Mouse (Mus musculus) urinary bladder, adult 18-20 months (tissue): ENCODE results near the gene Ero1lb.
A peak's percentile ranks its signal among the peaks of the same experiment; 100 is the strongest.
"Not testable (repeated sequence)": the region's sequence is repeated elsewhere in the genome, so short reads cannot be mapped to it uniquely, and the experiment has no call there.

Experiments used
- DNase-seq, 2 experiments: peaks; one replicate each; pipeline ENCODE4 v3.0.0; 2022; ENCODE audit warnings: low spot score in 2 of 2, mixed read lengths in 2 of 2

Ero1lb gene

DNA sequence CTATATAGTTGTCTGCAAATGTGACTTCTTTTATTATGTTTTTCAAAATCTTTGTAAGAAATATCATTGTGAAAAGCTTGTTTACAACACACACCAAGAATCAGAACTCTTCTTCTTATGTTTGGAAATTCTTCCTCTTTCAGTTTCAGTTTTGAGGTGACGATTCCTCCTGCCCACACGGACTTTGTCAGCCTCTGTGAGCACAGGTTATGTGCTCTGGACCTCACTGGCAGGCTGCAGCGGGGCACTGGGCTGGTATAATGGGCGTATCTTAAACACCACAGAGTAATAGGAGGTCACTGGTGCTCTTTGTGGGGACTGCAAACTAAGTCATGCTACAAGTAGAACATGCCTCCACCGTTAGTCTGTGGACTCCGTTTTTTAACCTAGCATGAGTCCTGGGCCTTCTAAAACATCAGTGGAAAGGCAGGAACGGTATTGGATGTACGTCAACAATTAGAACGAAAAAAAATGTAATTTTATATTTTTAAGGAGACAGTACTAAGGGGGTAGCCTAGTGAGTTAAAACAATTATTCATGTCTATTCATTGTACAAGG is 9.4 kb downstream of the Ero1lb start:
- DNase-seq: no peak

DNA sequence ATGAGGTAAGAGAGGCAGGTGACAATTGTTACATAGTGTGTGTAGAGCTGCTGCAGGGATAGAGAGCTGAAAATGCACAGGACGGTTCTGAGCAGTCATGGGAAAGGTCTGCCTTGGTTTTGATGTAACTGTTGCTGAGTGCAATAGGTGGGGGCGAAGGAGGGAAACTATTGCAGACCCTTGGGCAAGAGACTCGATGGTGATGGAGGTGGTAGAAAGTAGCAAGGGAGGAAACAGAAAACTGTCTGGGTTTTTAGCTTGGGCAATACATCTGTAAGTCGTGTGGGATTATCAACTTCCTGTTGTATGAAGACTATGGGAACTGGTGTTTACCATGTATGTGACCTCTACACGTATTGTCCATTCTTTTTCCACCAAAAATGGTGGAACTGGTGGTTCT is 12.5 kb downstream of the Ero1lb start:
- no peak for DNase-seq

DNA sequence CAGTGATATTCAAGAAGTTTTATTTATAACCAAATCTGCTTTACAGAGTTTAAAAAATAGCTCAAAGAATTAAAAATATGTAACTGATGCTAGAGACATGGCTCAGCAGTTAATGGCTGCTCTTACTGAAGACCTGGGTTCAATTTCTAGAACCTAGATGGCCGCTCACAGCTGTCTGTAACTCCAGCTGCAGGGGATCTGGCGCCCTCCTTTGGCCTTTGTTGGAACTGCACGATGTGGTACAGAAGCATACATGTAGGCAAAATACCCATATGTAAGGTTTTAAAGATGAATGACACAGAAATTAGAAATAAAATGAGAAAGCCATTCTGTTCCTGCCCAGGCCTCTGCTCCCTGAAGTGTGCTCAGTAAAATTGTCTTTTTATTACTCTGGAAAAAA is 23.3 kb downstream of the Ero1lb start:
- DNase-seq: peak; percentile 29 to 54

DNA sequence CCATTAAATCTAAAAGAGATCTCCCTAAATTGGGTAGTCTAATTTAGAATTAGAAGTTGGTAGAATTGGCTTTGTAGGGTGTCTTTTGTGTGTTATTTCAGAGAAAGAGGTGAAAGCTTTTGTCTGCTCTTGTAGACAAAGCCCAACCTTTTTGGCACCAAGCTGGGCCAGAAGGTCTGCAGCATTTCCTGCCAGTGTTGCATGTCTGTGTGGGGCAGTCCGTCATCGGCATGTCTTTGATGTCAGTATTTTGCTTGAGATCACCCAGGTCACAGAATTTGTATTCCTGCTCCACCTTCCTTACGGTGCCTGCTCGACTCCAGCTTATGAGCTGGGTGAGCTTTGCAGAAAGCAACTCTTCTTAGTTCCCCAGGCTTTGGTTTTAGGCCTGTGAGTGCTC is 31.4 kb downstream of the Ero1lb start:
- DNase-seq: not testable (repeated sequence)

DNA sequence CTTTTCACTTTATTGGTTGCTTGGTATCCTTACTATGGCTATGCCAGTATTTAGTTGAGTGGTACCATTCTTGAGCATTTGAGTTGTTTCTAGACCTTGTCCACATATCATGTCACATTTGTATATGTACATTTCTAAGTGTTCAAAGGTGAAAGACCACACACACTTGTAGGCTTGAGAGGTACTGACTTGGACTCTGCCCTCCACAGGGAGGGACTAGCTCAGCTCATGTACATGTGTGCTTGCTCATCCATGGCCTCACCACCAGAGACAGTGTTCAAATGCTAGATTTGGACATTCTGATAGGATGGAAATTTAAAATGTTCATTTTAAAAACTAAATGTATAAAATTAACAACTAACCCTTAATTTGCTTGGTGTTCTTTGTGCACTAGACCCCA is 44.5 kb downstream of the Ero1lb start:
- not testable (repeated sequence) for DNase-seq

DNA sequence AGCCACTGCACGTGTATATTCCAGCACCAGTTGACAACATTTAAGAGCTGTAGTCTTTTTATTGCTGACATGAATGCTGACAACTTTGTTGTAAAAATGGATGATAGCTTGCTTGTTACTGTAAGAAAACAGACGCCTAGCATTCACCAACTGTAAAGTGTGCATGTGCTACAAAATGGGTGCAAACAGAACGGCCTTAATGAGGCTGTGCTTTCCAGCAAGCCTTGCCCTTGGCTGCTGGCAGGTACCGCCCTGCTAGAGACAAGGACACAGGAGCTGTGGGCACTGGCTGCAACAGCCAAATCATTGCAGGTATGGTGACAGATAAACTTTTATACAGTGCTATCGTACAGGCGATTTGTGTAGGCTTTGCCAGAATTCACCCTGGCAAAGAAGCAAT is 48.4 kb downstream of the Ero1lb start:
- not testable (repeated sequence) for DNase-seq

DNA sequence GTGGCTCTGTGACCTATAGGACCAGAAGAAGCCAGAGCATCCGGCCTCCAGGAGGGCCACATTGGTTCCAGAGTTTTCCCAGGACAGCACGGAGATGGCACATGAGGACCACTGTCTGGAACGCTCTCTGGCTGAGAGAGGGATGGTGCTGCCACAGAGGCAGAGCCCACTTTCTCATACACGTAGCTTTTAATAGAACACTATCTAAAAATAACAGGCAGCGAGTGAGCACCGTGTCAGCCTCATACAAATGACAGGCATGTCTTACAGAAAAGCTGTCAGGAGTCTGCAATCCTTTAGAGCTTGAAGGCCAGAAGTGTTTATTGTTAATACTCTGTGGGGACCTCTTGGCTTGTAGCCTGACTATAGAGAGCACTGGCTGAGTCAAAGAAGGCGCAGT is 48.9 kb downstream of the Ero1lb start:
- not testable (repeated sequence) for DNase-seq

DNA sequence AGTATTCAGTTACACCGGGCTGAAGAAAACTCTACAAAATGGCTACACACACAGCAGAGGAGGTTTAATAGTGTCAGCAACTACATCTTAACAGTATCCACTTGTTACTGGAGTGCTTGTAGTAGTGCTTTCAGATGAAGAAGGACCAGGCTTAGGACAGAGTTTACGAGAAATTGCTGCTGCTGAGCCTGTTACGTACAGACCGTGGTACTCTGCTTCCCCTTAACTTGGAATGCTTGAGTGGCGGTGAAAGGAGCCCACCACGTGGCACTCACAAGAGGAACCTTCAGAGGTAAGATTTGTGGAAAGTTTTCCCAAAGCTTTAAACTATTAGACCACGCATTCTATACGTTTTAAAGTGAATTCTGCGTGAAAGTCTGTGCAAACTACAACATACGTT is 49.3 kb downstream of the Ero1lb start:
- DNase-seq: not testable (repeated sequence)

DNA sequence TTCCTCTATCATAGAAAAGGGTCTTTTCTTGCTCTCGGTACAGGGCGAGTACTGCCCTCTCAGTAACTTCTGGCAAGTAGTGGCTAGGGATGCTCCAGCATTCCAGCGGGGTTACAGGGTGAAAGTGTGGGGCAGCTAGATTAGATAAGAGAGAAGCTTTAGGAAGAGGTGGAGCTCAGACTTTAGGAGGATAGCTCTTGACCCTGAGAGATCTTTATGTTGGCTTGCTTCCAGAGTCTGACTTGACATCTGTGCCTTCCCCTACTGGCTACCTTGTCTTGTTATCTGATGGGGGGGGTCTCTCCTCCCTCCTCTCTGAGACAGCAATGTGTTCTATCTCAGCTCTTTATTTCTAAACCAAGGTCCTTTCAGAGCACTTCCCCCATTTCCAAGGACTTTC is 50.8 kb downstream of the Ero1lb start:
- DNase-seq: not testable (repeated sequence)

DNA sequence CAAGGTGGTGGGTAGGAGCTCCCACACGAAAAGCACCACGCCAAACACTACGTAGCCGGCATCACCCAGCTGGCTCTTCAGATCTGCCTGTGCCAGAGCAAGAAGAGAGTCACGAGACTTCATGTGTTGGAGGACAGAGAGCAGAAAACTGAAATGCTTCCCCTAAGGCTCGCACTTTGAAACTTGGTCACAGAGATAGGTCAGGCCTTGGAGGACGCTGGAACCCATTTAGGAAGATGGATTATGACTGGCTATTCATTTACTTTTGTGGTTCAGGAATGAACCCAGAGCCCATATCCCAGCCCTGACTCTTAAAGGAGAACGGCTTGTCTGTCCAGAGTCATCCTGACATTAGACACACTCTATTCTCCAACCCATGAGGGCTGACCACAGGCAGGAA is 54.1 kb downstream of the Ero1lb start:
- DNase-seq: not testable (repeated sequence)

DNA sequence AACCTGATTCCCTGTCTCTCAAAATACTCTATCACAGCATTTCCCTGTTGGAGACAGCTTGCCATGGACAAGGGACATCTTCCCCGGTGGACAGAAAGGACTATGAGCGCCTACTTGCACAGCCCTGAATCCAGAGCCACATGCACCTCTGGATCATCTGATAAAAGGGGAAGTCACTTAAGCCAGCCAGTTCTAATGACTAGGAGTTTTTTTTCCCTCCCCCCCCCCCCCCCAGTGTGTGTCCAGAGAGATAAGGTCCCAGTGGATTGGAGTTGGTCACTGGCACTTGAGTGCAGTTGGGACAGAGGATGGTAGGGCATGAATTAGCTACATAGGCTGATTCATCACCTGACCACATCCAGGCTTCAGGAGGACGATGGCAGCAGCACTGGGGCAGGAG is 60.4 kb downstream of the Ero1lb start:
- not testable (repeated sequence) for DNase-seq

DNA sequence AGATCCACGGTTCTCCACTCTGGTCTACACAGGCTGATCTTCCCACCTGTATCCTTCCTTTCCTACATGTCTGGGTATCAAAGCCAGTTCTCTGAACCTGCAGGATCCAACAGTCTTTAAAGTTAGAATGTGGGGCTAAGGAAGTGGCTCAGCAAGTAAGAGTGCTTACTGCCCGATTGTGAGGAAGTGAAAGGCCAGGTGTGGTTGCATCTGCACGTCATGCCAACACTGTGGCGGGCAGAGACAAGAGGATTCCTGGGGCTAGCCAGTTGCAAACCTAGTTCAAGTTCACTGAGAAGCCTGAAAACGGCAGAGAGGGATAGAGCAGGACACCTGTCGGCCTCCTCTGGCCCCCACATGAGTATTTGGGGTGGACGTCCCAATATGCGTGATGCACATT is 62.1 kb downstream of the Ero1lb start:
- not testable (repeated sequence) for DNase-seq

DNA sequence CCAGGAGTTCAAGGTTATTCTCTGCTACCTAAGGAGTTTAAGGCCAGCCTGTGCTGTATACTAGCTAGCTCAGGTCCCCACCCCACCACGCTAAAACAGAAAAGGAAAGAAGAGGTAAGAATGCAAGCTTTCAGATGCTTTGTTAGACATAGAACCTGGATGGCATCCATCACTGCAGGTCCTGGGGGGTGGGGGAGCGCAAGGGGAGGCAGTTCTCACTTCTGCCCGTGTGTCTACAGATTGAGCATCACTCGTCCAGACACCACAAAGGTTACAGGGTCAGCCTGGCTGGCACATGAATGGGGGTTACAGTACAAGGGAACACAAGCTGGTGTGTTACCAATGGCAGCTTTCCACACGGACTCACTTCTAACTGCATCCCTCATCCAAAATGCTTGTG is 62.5 kb downstream of the Ero1lb start:
- not testable (repeated sequence) for DNase-seq

DNA sequence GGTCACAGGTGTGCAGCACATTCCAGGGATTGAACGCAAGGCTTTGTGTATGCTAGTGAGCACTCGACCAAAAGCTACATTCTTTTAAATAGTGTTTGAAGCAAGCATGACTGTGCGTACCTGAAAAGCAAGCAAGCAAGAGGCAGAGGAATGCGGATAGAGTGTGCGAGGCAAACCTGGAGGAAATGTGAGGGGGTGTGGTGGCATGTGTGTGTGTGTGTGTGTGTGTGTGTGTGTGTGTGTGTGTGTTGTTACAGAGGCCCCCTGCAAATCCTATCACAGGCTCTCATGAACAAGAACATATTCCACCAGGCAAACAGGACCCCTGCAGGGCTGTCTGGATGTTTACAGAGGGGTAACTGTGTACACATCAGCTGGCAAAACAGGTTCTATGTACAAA is 64.6 kb downstream of the Ero1lb start:
- not testable (repeated sequence) for DNase-seq

DNA sequence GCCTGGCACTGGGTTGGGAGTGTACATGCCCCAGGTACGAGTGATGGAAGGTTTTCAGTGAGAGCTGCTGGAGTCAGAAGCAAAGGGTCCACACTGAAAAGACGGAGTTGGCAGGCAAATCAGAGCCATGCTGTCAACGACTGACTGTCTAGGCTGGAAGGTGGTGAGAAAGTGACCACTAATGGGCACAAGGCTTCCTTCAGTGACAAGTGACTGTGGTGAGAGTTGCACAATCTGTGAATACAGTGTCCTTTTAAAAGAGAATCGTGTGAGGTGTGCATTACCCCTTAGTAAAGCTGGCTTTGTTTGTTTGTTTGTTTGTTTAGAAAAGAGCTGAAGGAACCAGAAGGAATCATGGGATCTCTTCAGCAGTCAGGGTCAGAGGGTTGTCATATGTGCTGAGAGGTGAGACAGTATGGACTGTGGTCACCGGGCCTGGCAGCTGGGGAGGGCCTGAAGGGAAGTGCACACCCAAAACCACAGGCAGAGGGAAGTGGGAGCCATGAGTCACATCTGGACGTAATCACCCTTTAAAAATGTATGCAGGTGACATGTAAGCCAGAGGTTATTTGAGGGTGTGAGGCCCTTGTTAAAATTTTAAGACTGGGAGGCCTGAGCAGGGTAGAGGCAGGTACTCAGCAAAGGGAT is 69.4 kb downstream of the Ero1lb start:
- DNase-seq: not testable (repeated sequence)

DNA sequence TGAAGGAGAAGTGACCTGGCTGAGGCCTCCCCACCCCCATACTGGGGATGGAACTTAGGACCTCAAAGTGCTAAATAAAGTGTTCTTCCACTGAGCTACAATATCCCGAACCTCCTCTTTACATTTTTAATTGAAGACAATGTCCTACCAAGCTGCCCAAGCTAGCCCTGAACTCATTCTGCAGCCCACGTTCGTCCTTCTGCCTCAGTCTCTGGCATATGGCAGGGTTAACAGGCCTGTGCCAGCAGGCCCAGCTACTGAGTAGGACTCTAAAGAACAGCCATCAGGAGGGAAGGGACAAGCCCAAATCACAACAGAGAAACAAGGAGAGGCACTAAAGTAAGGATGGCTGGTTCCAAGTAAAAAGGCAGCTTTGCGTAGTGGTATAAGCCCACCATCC is 77.1 kb downstream of the Ero1lb start:
- not testable (repeated sequence) for DNase-seq

DNA sequence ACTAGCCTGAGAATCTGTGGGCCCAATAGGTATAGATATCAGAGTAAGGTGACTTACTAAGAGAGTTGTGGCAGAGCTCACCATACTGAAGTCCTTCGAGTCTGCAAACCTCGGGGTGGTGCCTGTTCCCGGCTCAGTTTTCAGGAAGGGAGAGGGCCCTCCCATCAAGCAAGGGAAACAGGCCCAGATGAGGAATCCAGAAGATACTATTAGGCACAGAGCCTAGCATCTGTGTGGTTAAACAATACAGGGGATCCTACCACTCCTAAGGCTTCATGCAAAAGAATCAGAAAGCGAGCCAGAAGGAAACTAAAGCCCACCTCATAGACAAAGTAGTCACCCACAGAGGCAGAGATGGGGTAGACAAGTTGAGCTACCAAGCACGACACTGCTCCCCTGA is 81.0 kb downstream of the Ero1lb start:
- DNase-seq: not testable (repeated sequence)

DNA sequence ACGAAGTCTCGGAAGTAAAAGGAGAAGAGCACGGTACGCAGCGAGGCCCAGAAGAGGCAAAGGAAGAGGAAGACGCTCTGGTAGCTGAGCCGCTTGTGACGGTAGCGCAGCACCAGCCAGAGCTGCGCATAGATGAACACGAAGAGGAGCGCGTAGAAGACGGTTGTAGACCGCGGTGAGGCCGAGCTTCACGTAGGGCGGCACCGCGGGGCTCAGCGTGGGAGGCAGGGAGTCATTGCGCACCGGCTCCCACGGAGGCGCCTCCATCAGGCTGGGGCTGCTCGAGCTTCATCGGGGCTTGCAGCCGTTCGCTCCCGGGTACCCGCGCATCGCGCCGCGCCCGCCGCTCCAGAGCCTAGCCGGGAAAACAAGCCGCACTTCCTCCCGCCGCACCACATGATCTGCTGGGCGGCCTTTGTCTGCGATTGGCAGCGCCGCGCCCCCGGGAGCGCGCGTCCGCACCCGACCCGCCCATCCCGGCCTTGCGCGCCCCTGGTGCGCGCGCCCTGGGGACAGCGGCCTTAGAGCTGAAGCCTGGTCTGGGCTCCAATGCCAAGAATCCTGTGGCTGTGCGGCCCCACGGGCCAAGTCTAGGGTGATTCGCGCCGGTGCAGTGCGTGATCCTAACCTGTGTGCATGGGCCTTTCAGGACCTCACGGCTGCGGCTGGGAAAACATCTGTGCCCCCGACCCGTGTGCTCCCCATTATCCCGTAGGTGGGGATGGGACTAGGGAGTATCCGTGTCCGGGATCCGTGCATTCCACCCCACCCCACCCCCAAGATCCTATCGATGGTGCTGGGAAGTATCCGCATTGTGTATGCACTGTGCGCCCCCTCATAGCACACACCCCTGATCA is 84.6 kb downstream of the Ero1lb start:
- DNase-seq: peak; percentile 58 to 70

DNA sequence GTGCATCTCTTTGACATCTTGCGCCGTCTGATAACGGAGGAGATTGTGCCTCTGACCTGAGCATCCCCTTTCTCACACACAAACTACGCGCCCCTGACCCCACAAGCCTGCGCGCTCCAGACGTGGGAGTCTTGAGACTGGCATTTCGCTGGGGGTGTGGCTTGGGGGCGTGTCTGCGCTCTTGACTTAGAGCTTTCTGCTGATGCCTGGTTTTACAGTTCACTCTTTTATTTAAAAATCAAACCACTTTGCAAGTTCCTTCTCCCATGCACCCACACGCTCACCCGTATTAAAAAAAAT is 85.2 kb downstream of the Ero1lb start:
- peak; percentile 46 to 60 for DNase-seq
